26 mouse cellular contexts compared by ENCODE assay signal in the genomic region with DNA sequence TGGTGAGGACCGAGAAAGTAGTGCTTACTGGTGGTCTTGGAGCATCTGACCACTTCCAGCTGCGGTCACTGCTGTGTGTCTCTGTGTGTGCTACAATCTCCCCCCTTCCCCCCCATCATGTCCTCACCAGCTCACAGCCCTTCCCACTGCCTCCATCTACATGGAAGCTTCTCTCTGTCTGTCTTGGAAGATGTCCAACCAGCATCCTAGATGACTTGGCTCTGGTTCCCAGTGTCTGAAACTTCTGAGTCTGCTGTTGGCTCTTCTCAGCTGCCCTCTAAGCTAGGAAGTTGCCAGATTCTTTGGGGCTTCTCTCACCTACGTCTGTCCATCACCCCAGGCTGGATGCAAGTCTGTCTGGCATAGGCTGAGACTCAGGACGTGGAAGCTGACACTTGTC.
DNase-seq lines count a peak whose midpoint lies in the region; ATAC-seq and TF ChIP-seq lines count a peak whose summit lies in the region.
"Had no signal": no experiment of that assay in that cellular context is flagged by ENCODE, and none has a peak within 500 bp of the region (broad histone marks: within the 10 kb centered on the region; RNA-seq: fewer than 3 reads in every experiment).

No protein-coding gene starts in this region.

- no peaks in the 10 kb centered on the region for H3K36me3 ChIP-seq in forebrain, embryonic 14.5 days (ENCODE audit: control insufficient read depth, insufficient read depth, low read length)
- H3K36me3 ChIP-seq in forebrain, embryonic 10.5 days (replicated peaks) = no peaks in the 10 kb centered on the region
- H3K36me3 ChIP-seq in hindbrain, postnatal 0 days (ENCODE audit: insufficient read depth, low read length) = no peaks in the 10 kb centered on the region
- H3K36me3 ChIP-seq in hindbrain, embryonic 14.5 days (replicated peaks; ENCODE audit: control insufficient read depth, insufficient read depth) = no peaks in the 10 kb centered on the region
- no peaks in the 10 kb centered on the region for H3K36me3 ChIP-seq in lung, embryonic 14.5 days (ENCODE audit: insufficient read depth)
- H3K36me3 ChIP-seq: embryonic facial prominence, embryonic 12.5 days; heart, embryonic 12.5 days; hindbrain, embryonic 15.5 days; intestine, embryonic 15.5 days; limb, embryonic 13.5 days; liver, embryonic 12.5 days; neural tube, embryonic 13.5 days had no signal

- H3K9me3 ChIP-seq in forebrain, embryonic 14.5 days (replicated peaks; ENCODE audit: control insufficient read depth, low read length) = no peaks in the 10 kb centered on the region
- H3K9me3 ChIP-seq in forebrain, embryonic 10.5 days = no peaks in the 10 kb centered on the region
- H3K9me3 ChIP-seq in hindbrain, postnatal 0 days (ENCODE audit: low read length) = no peaks in the 10 kb centered on the region
- no peaks in the 10 kb centered on the region for H3K9me3 ChIP-seq in hindbrain, embryonic 14.5 days (ENCODE audit: control insufficient read depth, low read length)
- no peaks in the 10 kb centered on the region for H3K9me3 ChIP-seq in lung, embryonic 14.5 days (ENCODE audit: low read depth, low read length)
- H3K9me3 ChIP-seq: embryonic facial prominence, embryonic 12.5 days; heart, embryonic 12.5 days; hindbrain, embryonic 15.5 days; intestine, embryonic 15.5 days; limb, embryonic 13.5 days; liver, embryonic 12.5 days; neural tube, embryonic 13.5 days had no signal

- no peak overlapping the region for H3K27ac ChIP-seq in forebrain, embryonic 14.5 days (ENCODE audit: low read depth, low read length)
- H3K27ac ChIP-seq in forebrain, embryonic 10.5 days = no peak overlapping the region
- H3K27ac ChIP-seq in hindbrain, postnatal 0 days = no peak overlapping the region
- no peak overlapping the region for H3K27ac ChIP-seq in hindbrain, embryonic 14.5 days
- no peak overlapping the region for H3K27ac ChIP-seq in lung, embryonic 14.5 days (ENCODE audit: low read depth)
- H3K27ac ChIP-seq: embryonic facial prominence, embryonic 12.5 days; heart, adult 2 months; hindbrain, embryonic 15.5 days; intestine, embryonic 15.5 days; limb, embryonic 13.5 days; liver, embryonic 12.5 days; neural tube, embryonic 13.5 days had no signal

- TF ChIP-seq POLR2A in lung, adult 2 months (IDR thresholded peaks at IDR 0.05; ENCODE audit: borderline replicate concordance, extremely low read depth, low read depth, low read length) = no peak
- TF ChIP-seq POLR2A in brain, embryonic 14.5 days (IDR thresholded peaks at IDR 0.05; ENCODE audit: borderline replicate concordance, extremely low read depth, insufficient read depth, insufficient read length, poor library complexity, severe bottlenecking) = no peak

- no peaks in the 10 kb centered on the region for H3K27me3 ChIP-seq in forebrain, embryonic 14.5 days (replicated peaks; ENCODE audit: control insufficient read depth, insufficient read depth, low read length)
- no peaks in the 10 kb centered on the region for H3K27me3 ChIP-seq in forebrain, embryonic 10.5 days (ENCODE audit: poor library complexity, severe bottlenecking)
- H3K27me3 ChIP-seq in hindbrain, postnatal 0 days (ENCODE audit: insufficient read depth, low read length) = no peaks in the 10 kb centered on the region
- H3K27me3 ChIP-seq in hindbrain, embryonic 14.5 days (ENCODE audit: control insufficient read depth, insufficient read depth, low read length) = no peaks in the 10 kb centered on the region
- 0 out of 2 replicates have a peak, but pooled peaks cover 2% of the 10 kb centered on the region for H3K27me3 ChIP-seq in lung, embryonic 14.5 days (ENCODE audit: insufficient read depth, low read length)
- H3K27me3 ChIP-seq: embryonic facial prominence, embryonic 12.5 days; heart, embryonic 12.5 days; hindbrain, embryonic 15.5 days; intestine, embryonic 15.5 days; limb, embryonic 13.5 days; liver, embryonic 12.5 days; neural tube, embryonic 13.5 days had no signal

- ATAC-seq in forebrain, embryonic 14.5 days = no peak
- peak; percentile 50; the same call in 1 of the 2 replicates for ATAC-seq in hindbrain, postnatal 0 days
- no peak for ATAC-seq in hindbrain, embryonic 14.5 days (ENCODE audit: low FRiP score)
- ATAC-seq in lung, embryonic 14.5 days (ENCODE audit: insufficient read depth) = peak; percentile 51; the same call in 1 of the 2 replicates
- ATAC-seq: intestine, embryonic 15.5 days; liver, embryonic 12.5 days had no signal

- H3K4me3 ChIP-seq in forebrain, embryonic 14.5 days (ENCODE audit: low read depth, low read length) = no peak overlapping the region
- no peak overlapping the region for H3K4me3 ChIP-seq in forebrain, embryonic 10.5 days
- no peak overlapping the region for H3K4me3 ChIP-seq in hindbrain, postnatal 0 days (ENCODE audit: low read length)
- H3K4me3 ChIP-seq in hindbrain, embryonic 14.5 days (replicated peaks; ENCODE audit: low read length) = no peak overlapping the region
- H3K4me3 ChIP-seq in lung, embryonic 14.5 days (ENCODE audit: low read depth, low read length) = no peak overlapping the region
- H3K4me3 ChIP-seq in lung, adult 2 months (replicated peaks; ENCODE audit: extremely low read depth, low read depth, low read length) = no peak overlapping the region
- H3K4me3 ChIP-seq: embryonic facial prominence, embryonic 12.5 days; heart, adult 2 months; heart, embryonic 12.5 days; hindbrain, embryonic 15.5 days; intestine, embryonic 15.5 days; limb, embryonic 13.5 days; liver, embryonic 12.5 days; neural tube, embryonic 13.5 days had no signal

- no peak for TF ChIP-seq CTCF in hindbrain, postnatal 0 days (IDR thresholded peaks at IDR 0.05; ENCODE audit: low read depth)
- TF ChIP-seq CTCF in lung, embryonic 14.5 days (IDR thresholded peaks at IDR 0.05; ENCODE audit: low read depth) = no peak
- no peak for TF ChIP-seq CTCF in lung, adult 2 months (IDR thresholded peaks at IDR 0.05; ENCODE audit: insufficient read depth, low read length)
- no peak for TF ChIP-seq CTCF in brain, embryonic 14.5 days (IDR thresholded peaks at IDR 0.05; ENCODE audit: borderline replicate concordance, extremely low read depth, insufficient read depth, insufficient read length)

- WGBS in forebrain, embryonic 14.5 days = 68% methylated on average over 4 of the region's 4 CpGs
- 82% methylated on average over 4 of the region's 4 CpGs for WGBS in forebrain, embryonic 10.5 days
- 53% methylated on average over 4 of the region's 4 CpGs for WGBS in hindbrain, postnatal 0 days
- WGBS in hindbrain, embryonic 14.5 days = 60% methylated on average over 4 of the region's 4 CpGs
- 61% methylated on average over 4 of the region's 4 CpGs for WGBS in lung, embryonic 14.5 days
- 43% methylated on average over 4 of the region's 4 CpGs for WGBS in lung, adult 2 months

- H3K4me1 ChIP-seq in forebrain, embryonic 14.5 days (ENCODE audit: control insufficient read depth, insufficient read depth, low read length) = 0 out of 2 replicates have a peak, but pooled peaks cover 4% of the 10 kb centered on the region
- peaks cover 13% of the 10 kb centered on the region for H3K4me1 ChIP-seq in forebrain, embryonic 10.5 days
- H3K4me1 ChIP-seq in hindbrain, postnatal 0 days (ENCODE audit: insufficient read depth, low read length) = 0 out of 2 replicates have a peak, but pooled peaks cover 9% of the 10 kb centered on the region
- H3K4me1 ChIP-seq in hindbrain, embryonic 14.5 days (replicated peaks; ENCODE audit: control insufficient read depth, insufficient read depth, low read length) = peaks cover 11% of the 10 kb centered on the region; the same call in 1 of the 2 replicates
- H3K4me1 ChIP-seq in lung, embryonic 14.5 days (ENCODE audit: insufficient read depth) = no peaks in the 10 kb centered on the region
- no peaks in the 10 kb centered on the region for H3K4me1 ChIP-seq in lung, adult 2 months (ENCODE audit: control insufficient read depth, insufficient read depth, low read length)

- peak; percentile 43 for DNase-seq in forebrain, embryonic 14.5 days (ENCODE audit: low spot score)
- no peak for DNase-seq in forebrain, embryonic 10.5 days (ENCODE audit: extremely low spot score, low spot score)
- DNase-seq in hindbrain, postnatal 0 days (ENCODE audit: low spot score) = peak; percentile 68
- no peak for DNase-seq in hindbrain, embryonic 14.5 days (ENCODE audit: low spot score)
- DNase-seq in lung, embryonic 14.5 days = peak; percentile 71
- DNase-seq in lung, adult 2 months = no peak
- peak; percentile 59 for DNase-seq in brain, embryonic 14.5 days (ENCODE audit: low read depth)
- DNase-seq in urinary bladder, postnatal 25 days (ENCODE audit: low spot score) = no peak
- DNase-seq: adrenal gland, postnatal 14 days; cerebellum, adult 2 months; embryo, embryonic 11 days; heart, adult 2 months; heart, postnatal 4 days; kidney, adult 2 months; kidney, postnatal 36 days; layer of hippocampus, postnatal 36 days; lung, adult 18-20 months; right cerebral cortex, postnatal 4 days had no signal

- H3K9ac ChIP-seq in forebrain, embryonic 14.5 days (ENCODE audit: low read length) = no peak overlapping the region
- no peak overlapping the region for H3K9ac ChIP-seq in hindbrain, postnatal 0 days (replicated peaks; ENCODE audit: low read length)
- H3K9ac ChIP-seq in hindbrain, embryonic 14.5 days = no peak overlapping the region
- no peak overlapping the region for H3K9ac ChIP-seq in lung, embryonic 14.5 days
- H3K9ac ChIP-seq: embryonic facial prominence, embryonic 12.5 days; heart, embryonic 12.5 days; hindbrain, embryonic 15.5 days; intestine, embryonic 15.5 days; limb, embryonic 13.5 days; liver, embryonic 12.5 days; neural tube, embryonic 13.5 days had no signal

- H3K4me2 ChIP-seq in forebrain, embryonic 14.5 days (ENCODE audit: low read length) = no peak overlapping the region
- H3K4me2 ChIP-seq in hindbrain, postnatal 0 days (ENCODE audit: low read depth, low read length) = no peak overlapping the region
- H3K4me2 ChIP-seq in hindbrain, embryonic 14.5 days (replicated peaks) = no peak overlapping the region
- no peak overlapping the region for H3K4me2 ChIP-seq in lung, embryonic 14.5 days
- H3K4me2 ChIP-seq: embryonic facial prominence, embryonic 12.5 days; heart, embryonic 12.5 days; hindbrain, embryonic 15.5 days; intestine, embryonic 15.5 days; limb, embryonic 13.5 days; liver, embryonic 12.5 days; midbrain, embryonic 11.5 days; neural tube, embryonic 13.5 days had no signal

Comparison
In these comparisons a context has a peak if more than half of its experiments do, and no peak if none do; other contexts are left out.
1. ATAC-seq: peak in hindbrain, postnatal 0 days (single experiment) and lung, embryonic 14.5 days (single experiment); none in forebrain, embryonic 14.5 days (single experiment) and hindbrain, embryonic 14.5 days (single experiment).
2. DNase-seq: peak in forebrain, embryonic 14.5 days (single experiment), hindbrain, postnatal 0 days (single experiment), lung, embryonic 14.5 days (single experiment) and brain, embryonic 14.5 days (single experiment); none in forebrain, embryonic 10.5 days (single experiment), hindbrain, embryonic 14.5 days (single experiment), lung, adult 2 months (single experiment) and urinary bladder, postnatal 25 days (single experiment).